Mouse (Mus musculus): ENCODE results near the gene Ndufaf1.

The Ndufaf1 gene

GRCm38 (mm10) chr2:119618199-119618982 lies 44.2 kb downstream of the Ndufaf1 start, which contains the start of the genes Nusap1 and Oip5:
Gene Nusap1, plus strand, starts transcription at chr2:119618298.
Gene Oip5, minus strand, starts transcription at chr2:119618469.
- DNase-seq (ENCODE audit: low read depth, low spot score) = peak; percentile 100

- no peak for DNase-seq (ENCODE audit: low read depth, low spot score)
Observed at GRCm38 (mm10) chr2:119617841-119618198, 44.8 kb downstream of the Ndufaf1 start.

GRCm38 (mm10) chr2:119607023-119607422 lies 55.6 kb downstream of the Ndufaf1 start:
- DNase-seq (ENCODE audit: low read depth, low spot score) = no peak
